7 mouse cellular contexts compared by ENCODE assay signal in genomic region chr14:44921786-44922185, GRCm38 (mm10).
DNase-seq lines count a peak whose midpoint lies in the region; ATAC-seq and TF ChIP-seq lines count a peak whose summit lies in the region.
"Not testable (repeated sequence)": the region's sequence is repeated elsewhere in the genome, so short reads cannot be mapped to it uniquely, and the experiment has no call there.

No protein-coding gene starts in this region.

- ATAC-seq in lung, embryonic 16.5 days (ENCODE audit: low read depth), result peak; percentile 17; the same call in 1 of the 2 replicates

- not testable (repeated sequence) for H3K27ac ChIP-seq in kidney, adult 2 months (ENCODE audit: insufficient read depth, low read depth, low read length); lung, embryonic 16.5 days (ENCODE audit: low read length)

- H3K9me3 ChIP-seq in lung, embryonic 16.5 days (ENCODE audit: control insufficient read depth, low read length), result not testable (repeated sequence)

- peak; percentile 57 for DNase-seq in heart, adult 11 months
- DNase-seq in kidney, adult 2 months, result peak; percentile 23
- DNase-seq in kidney, postnatal 14 days, result peak; percentile 4
- peak; percentile 37 for DNase-seq in lung, postnatal 10 days
- peak; percentile 7 for DNase-seq in lung, postnatal 25 days (ENCODE audit: low spot score)
- peak; percentile 12 to 56 for DNase-seq in lung, postnatal 4 days

- H3K9ac ChIP-seq in lung, embryonic 16.5 days (ENCODE audit: low read length), result not testable (repeated sequence)

- H3K4me2 ChIP-seq in lung, embryonic 16.5 days (ENCODE audit: low read depth, low read length), result not testable (repeated sequence)

- TF ChIP-seq CTCF in kidney, adult 2 months (conservative IDR thresholded peaks at IDR 0.05; ENCODE audit: insufficient read depth, insufficient read length, low read depth, low read length), result not testable (repeated sequence)

- H3K36me3 ChIP-seq in kidney, adult 2 months (ENCODE audit: control insufficient read depth, insufficient read depth, low read length); lung, embryonic 16.5 days (ENCODE audit: control insufficient read depth, insufficient read depth, low read length): not testable (repeated sequence)

- not testable (repeated sequence) for H3K4me1 ChIP-seq in kidney, adult 2 months (ENCODE audit: control insufficient read depth, insufficient read depth, low read length); lung, embryonic 16.5 days (replicated peaks; ENCODE audit: control insufficient read depth, insufficient read depth, low read length)

- TF ChIP-seq POLR2A in kidney, adult 2 months (IDR thresholded peaks at IDR 0.05; ENCODE audit: low read depth, low read length), result not testable (repeated sequence)

- not testable (repeated sequence) for H3K4me3 ChIP-seq in kidney, adult 2 months (ENCODE audit: insufficient read depth, low read depth, low read length); lung, embryonic 16.5 days (ENCODE audit: low read length)

- not testable (repeated sequence) for H3K27me3 ChIP-seq in kidney, adult 2 months (replicated peaks; ENCODE audit: control insufficient read depth, insufficient read depth, low read length); lung, embryonic 16.5 days (ENCODE audit: control insufficient read depth, insufficient read depth, low read depth, low read length)

Comparison
In these comparisons a context has a peak if more than half of its experiments do, and no peak if none do; other contexts are left out.
1. DNase-seq: peak in every context shown above with its lines; median percentile 57 in heart, adult 11 months; 37 in lung, postnatal 10 days; 34 in lung, postnatal 4 days; 23 in kidney, adult 2 months; 7 in lung, postnatal 25 days; 4 in kidney, postnatal 14 days.